Mouse (Mus musculus) embryonic facial prominence, embryonic 14.5 days (tissue): ENCODE measurements around the gene Tsga10. TPM values are rescaled to one million over a fixed set of nuclear protein-coding genes. Genes with fewer than 3 reads are reported as not detected.
"Not testable (repeated sequence)": the region's sequence is repeated elsewhere in the genome, so short reads cannot be mapped to it uniquely, and the experiment has no call there.

Experiments
- ATAC-seq: fragments of 200-750 bp; cut with Nextera tagmentation; 2 replicates; pipeline ENCODE4 v1.8.0; 2017; ENCODE audit warnings: low read depth, moderate number of reproducible peaks, moderate TSS enrichment
- DNase-seq: peaks from one replicate; pipeline ENCODE4 v3.0.0-alpha.2; 2015; ENCODE audit warnings: low spot score
- H3K27ac ChIP-seq: fragments of 300-500 bp; sonication (generic); replicated peaks from 2 replicates; pipeline ENCODE4 v1.5.1; 2014; ENCODE audit warnings: low read depth, mild to moderate bottlenecking, low read length, moderate library complexity
- H3K27me3 ChIP-seq: fragments of 300-500 bp; sonication (generic); replicated peaks from 2 replicates; pipeline ENCODE4 v1.6.1; 2014; ENCODE audit warnings: low read length; ENCODE audit not compliant: control insufficient read depth, insufficient read depth
- H3K36me3 ChIP-seq: fragments of 300-500 bp; sonication (generic); 2 replicates; pipeline ENCODE4 v1.6.1; 2014; ENCODE audit warnings: low read length, mixed read lengths; ENCODE audit not compliant: control insufficient read depth, insufficient read depth
- H3K4me1 ChIP-seq: fragments of 300-500 bp; sonication (generic); 2 replicates; pipeline ENCODE4 v1.6.1; 2014; ENCODE audit warnings: antibody characterized with exemption, low read length; ENCODE audit not compliant: control insufficient read depth, insufficient read depth
- H3K4me2 ChIP-seq: fragments of 300-500 bp; sonication (generic); 2 replicates; pipeline ENCODE4 v1.6.1; 2014; ENCODE audit warnings: low read depth, mild to moderate bottlenecking, low read length, moderate library complexity, mixed read lengths
- H3K4me3 ChIP-seq: fragments of 300-500 bp; sonication (generic); 2 replicates; pipeline ENCODE4 v1.5.1; 2014; ENCODE audit warnings: low read depth, mild to moderate bottlenecking, low read length
- H3K9ac ChIP-seq: fragments of 300-500 bp; sonication (generic); 2 replicates; pipeline ENCODE4 v1.6.1; 2014; ENCODE audit warnings: low read depth, mild to moderate bottlenecking, low read length, moderate library complexity, mixed read lengths
- H3K9me3 ChIP-seq: fragments of 300-500 bp; sonication (generic); 2 replicates; pipeline ENCODE4 v1.6.1; 2016; ENCODE audit warnings: low read length; ENCODE audit not compliant: control insufficient read depth
- WGBS: fragments of 180-500 bp; shearing (Covaris S2); extraction: QIAGEN DNeasy Blood & Tissue Kit; methylation state at CpG from one replicate; pipeline ENCODE4 v1.1.7; 2014; 5-methylcytosine and 5-hydroxymethylcytosine counted together
- polyA plus RNA-seq: library from polyadenylated mRNA; unstranded; fragments of >200 nt; fragmentation: Nextera tagmentation; extraction: Ambion mirVana; gene quantifications from 2 replicates; pipeline ENCODE4 v1.2.1, GENCODE M21; 2014

Gene Tsga10
- polyA plus RNA-seq, 1 experiment from 2014 or later = 7.2 TPM

GRCm38 (mm10) chr1:37721092-37721491 is 145.1 kb downstream of the Tsga10 start:
- Histone ChIP-seq H3K9me3 (no peaks in the 10 kb centered on the region), H3K9ac (no peak overlapping the region), H3K27me3 (peaks cover 13% of the 10 kb centered on the region), H3K36me3 (no peaks in the 10 kb centered on the region), H3K4me1 (no peaks in the 10 kb centered on the region), H3K4me3 (no peak overlapping the region), H3K4me2 (no peak overlapping the region), H3K27ac (no peak overlapping the region)
- WGBS = 68% methylated on average over 5 of the region's 5 CpGs
- DNase-seq (no peak), ATAC-seq (no peak)

GRCm38 (mm10) chr1:37719761-37720640 is 146.2 kb downstream of the Tsga10 start, which contains the start of gene 2010300C02Rik:
Gene 2010300C02Rik, minus strand, starts transcription at chr1:37720085.
- 1% methylated on average over 28 of the region's 69 CpGs for WGBS
- no peak within 1 kb of the TSS for H3K27ac ChIP-seq
- H3K9me3 ChIP-seq = no peaks in the 10 kb centered on the region
- H3K36me3 ChIP-seq = no peaks in the 10 kb centered on the region
- no peaks in the 10 kb centered on the region for H3K4me1 ChIP-seq
- peak within 1 kb of the TSS; percentile 68 for H3K9ac ChIP-seq
- DNase-seq (peak; percentile 66), ATAC-seq (peak; percentile 90)
- peaks cover 13% of the 10 kb centered on the region for H3K27me3 ChIP-seq
- peak within 1 kb of the TSS; percentile 97 for H3K4me2 ChIP-seq
- peak within 1 kb of the TSS; percentile 65 for H3K4me3 ChIP-seq

GRCm38 (mm10) chr1:37719030-37719723 is 147.1 kb downstream of the Tsga10 start:
- no peak overlapping the region for H3K27ac ChIP-seq
- DNase-seq (no peak), ATAC-seq (peak; percentile 54)
- H3K9me3 ChIP-seq = no peaks in the 10 kb centered on the region
- H3K4me1 ChIP-seq = no peaks in the 10 kb centered on the region
- H3K4me3 ChIP-seq = peak overlapping the region; percentile 65
- H3K27me3 ChIP-seq = peaks cover 13% of the 10 kb centered on the region
- WGBS = 3% methylated on average over 29 of the region's 49 CpGs
- peak overlapping the region; percentile 68 for H3K9ac ChIP-seq
- H3K4me2 ChIP-seq = peak overlapping the region; percentile 97
- H3K36me3 ChIP-seq = no peaks in the 10 kb centered on the region

GRCm38 (mm10) chr1:37718516-37718915 is 147.7 kb downstream of the Tsga10 start:
- no peaks in the 10 kb centered on the region for H3K9me3 ChIP-seq
- 47% methylated on average over 7 of the region's 7 CpGs for WGBS
- H3K27ac ChIP-seq = no peak overlapping the region
- no peak for ATAC-seq
- no peak overlapping the region for H3K9ac ChIP-seq
- H3K36me3 ChIP-seq = no peaks in the 10 kb centered on the region
- H3K27me3 ChIP-seq = peaks cover 13% of the 10 kb centered on the region
- H3K4me1 ChIP-seq = no peaks in the 10 kb centered on the region
- peak overlapping the region; percentile 97; the same call in 1 of the 2 replicates for H3K4me2 ChIP-seq
- no peak overlapping the region; the same call in 1 of the 2 replicates for H3K4me3 ChIP-seq
- DNase-seq = peak; percentile 28

GRCm38 (mm10) chr1:37717415-37718195 is 148.6 kb downstream of the Tsga10 start:
- no peak overlapping the region for H3K9ac ChIP-seq
- 74% methylated on average over 14 of the region's 14 CpGs for WGBS
- H3K9me3 ChIP-seq = no peaks in the 10 kb centered on the region
- H3K27me3 ChIP-seq = peaks cover 13% of the 10 kb centered on the region
- no peak overlapping the region for H3K4me2 ChIP-seq
- DNase-seq (no peak), ATAC-seq (no peak)
- H3K4me1 ChIP-seq = no peaks in the 10 kb centered on the region
- no peaks in the 10 kb centered on the region for H3K36me3 ChIP-seq
- H3K4me3 ChIP-seq = no peak overlapping the region
- H3K27ac ChIP-seq = no peak overlapping the region

- not testable (repeated sequence) for H3K27me3 ChIP-seq, H3K27ac ChIP-seq, ATAC-seq, H3K36me3 ChIP-seq, H3K4me2 ChIP-seq, H3K4me3 ChIP-seq, DNase-seq, H3K9me3 ChIP-seq, H3K4me1 ChIP-seq, H3K9ac ChIP-seq
- WGBS = 70% methylated on average over 4 of the region's 4 CpGs
Observed at GRCm38 (mm10) chr1:37712357-37712737, 153.9 kb downstream of the Tsga10 start.

GRCm38 (mm10) chr1:37711596-37712356 is 154.5 kb downstream of the Tsga10 start:
- no peaks in the 10 kb centered on the region for H3K4me1 ChIP-seq
- H3K9me3 ChIP-seq = no peaks in the 10 kb centered on the region
- no peaks in the 10 kb centered on the region for H3K36me3 ChIP-seq
- H3K4me2 ChIP-seq = no peak overlapping the region
- no peak overlapping the region for H3K27ac ChIP-seq
- DNase-seq (no peak), ATAC-seq (no peak)
- 87% methylated on average over 10 of the region's 10 CpGs for WGBS
- H3K9ac ChIP-seq = no peak overlapping the region
- no peaks in the 10 kb centered on the region for H3K27me3 ChIP-seq
- H3K4me3 ChIP-seq = no peak overlapping the region

- H3K36me3 ChIP-seq = no peaks in the 10 kb centered on the region
- WGBS = 88% methylated on average over 5 of the region's 5 CpGs
- no peak overlapping the region for H3K9ac ChIP-seq
- no peak for DNase-seq
- H3K4me3 ChIP-seq = no peak overlapping the region
- H3K4me2 ChIP-seq = no peak overlapping the region
- H3K4me1 ChIP-seq = no peaks in the 10 kb centered on the region
- no peak overlapping the region for H3K27ac ChIP-seq
- no peaks in the 10 kb centered on the region for H3K27me3 ChIP-seq
- no peak for ATAC-seq
- H3K9me3 ChIP-seq = no peaks in the 10 kb centered on the region
Observed at GRCm38 (mm10) chr1:37711082-37711481, 155.1 kb downstream of the Tsga10 start.
